Mouse (Mus musculus) MEL (cell line): ENCODE data around the gene Tiam1.

ENCODE experiments used
- GATA1 ChIP-seq: IDR thresholded peaks from 2 replicates; pipeline ENCODE4 v1.6.1; 2011; ENCODE audit warnings: low read depth, low read length, improper control_type of control experiment
- HCFC1 ChIP-seq: IDR thresholded peaks from 2 replicates; pipeline ENCODE4 v1.6.1; 2012; ENCODE audit warnings: low read depth, mild to moderate bottlenecking, inconsistent platforms, low read length, improper control_type of control experiment, moderate library complexity

DNA sequence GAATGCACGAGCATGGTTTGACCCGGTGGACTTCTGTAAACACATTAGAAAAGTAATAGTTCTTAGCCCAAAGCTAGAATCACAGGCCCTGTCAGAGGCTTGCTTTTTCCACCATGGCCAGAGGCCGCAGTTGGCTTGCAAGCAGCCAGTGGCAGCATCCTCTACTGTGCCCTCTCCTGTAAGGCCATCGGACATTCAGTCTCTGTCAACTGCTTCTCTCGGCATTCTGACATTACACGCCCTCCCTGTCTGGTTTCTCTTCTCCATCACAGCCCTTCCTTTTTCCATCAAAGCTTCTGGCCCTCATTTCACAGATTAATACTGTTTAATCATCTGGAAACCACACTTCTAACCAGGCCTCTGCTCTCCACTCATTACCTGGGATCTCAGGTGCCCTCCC lies 193.3 kb downstream of the Tiam1 start:
- no peak for TF ChIP-seq HCFC1
- TF ChIP-seq GATA1: no peak
